Mouse (Mus musculus) lung, adult 2 months (tissue): ENCODE measurements at regions not wholly inside any gene's neighbourhood (a gene's known extent, or its start where the extent isn't known, plus 50 kb on each side); places are given as distances from the start of the nearest gene placed in this dataset.

Experiments used
- CTCF ChIP-seq: fragments of 200-500 bp; IDR thresholded peaks from 2 replicates; pipeline ENCODE4 v1.5.1; 2011; ENCODE audit warnings: mild to moderate bottlenecking, low read length, control low read depth; ENCODE audit not compliant: insufficient read depth
- POLR2A ChIP-seq: fragments of 200-500 bp; IDR thresholded peaks from 2 replicates; pipeline ENCODE4 v1.6.1; 2011; ENCODE audit warnings: low read depth, mild to moderate bottlenecking, control low read depth, low read length, borderline replicate concordance; ENCODE audit errors: extremely low read depth

DNA sequence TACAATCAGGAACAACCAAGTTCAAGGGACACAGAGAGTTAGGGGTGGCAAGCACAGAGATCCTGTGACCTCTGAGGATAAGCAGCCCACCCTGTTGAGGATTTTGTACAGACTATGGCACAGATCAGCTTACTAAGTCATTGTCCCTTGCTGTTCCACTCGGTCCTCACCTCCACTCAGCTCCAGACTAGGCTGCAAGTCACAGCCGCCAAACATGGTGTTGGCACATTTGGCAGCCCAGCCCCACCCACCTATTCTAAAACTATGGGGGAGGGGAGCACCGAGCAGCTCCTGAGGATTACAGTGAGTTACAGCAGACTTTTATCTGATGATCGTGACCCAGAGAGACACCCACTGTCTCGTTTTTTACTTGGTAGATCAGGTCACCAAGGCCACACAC is 93.0 kb upstream of the Oxgr1 start:
- no peak for TF ChIP-seq CTCF
- TF ChIP-seq POLR2A: no peak
